8 mouse cellular contexts compared by ENCODE assay signal in the genomic region with DNA sequence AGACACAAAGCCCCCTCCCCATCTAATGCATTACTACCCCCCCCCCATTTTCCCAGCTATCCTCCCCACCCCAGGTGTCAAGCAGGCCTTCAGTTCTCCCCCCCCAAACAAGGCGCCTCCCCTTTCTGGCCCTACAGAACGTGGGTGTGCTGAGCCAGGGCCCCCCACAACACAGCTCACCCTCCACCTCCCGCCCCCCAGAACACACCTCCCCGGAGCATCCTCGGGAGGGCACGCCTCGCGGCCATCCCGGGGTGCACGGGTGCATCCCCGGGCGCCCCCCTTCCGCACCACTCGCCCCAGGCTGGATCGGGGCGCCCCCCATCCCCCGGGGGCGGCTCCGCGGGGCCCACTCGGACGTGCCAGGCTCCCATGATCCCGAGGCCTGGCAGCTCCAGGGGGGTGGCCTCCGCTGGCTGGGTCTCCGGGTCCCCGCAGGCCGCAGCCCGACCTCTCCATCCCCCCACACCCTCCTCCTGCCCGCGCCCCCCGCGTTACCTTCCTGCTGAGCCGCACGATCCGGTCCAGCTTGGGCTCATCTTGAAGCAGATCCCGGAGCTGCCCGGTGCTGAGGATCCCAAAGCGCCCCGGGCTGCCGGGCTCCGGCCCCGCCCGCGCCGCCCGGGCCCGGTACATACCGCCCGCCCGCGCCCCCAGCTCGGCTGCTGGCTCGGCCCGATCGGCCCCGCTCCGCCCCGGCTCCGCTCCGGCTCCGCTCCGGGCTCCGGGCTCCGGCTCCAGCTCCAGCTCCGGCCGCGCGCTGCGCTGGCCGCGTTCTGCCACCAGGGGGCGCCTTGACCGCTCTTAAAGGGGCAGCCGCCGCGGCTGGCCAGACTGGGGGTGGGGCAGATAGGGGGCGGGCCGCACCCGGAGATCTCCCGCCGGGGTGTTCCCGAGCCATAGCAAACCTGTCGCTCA. TPM values are rescaled to one million over a fixed set of nuclear protein-coding genes. Genes with fewer than 3 reads are reported as not detected.
A peak's percentile ranks its signal among the peaks of the same experiment; 100 is the strongest.
DNase-seq lines count a peak whose midpoint lies in the region; ATAC-seq lines count a peak whose summit lies in the region.

Gene Vps37d, minus strand, starts transcription at position 703 of the 918 bp plus-strand sequence.

- peak; percentile 85 for DNase-seq in R1 (ENCODE audit: low read depth, low spot score)
- DNase-seq in cerebellum, postnatal 25 days, result peak; percentile 98 to 99
- peak; percentile 93 to 94 for DNase-seq in frontal cortex, postnatal 36 days (ENCODE audit: low spot score in 2 of 2)
- DNase-seq in left cerebral cortex, adult 18-20 months (ENCODE audit: low spot score in 2 of 2), result peak; percentile 94 to 97
- peak; percentile 92 for DNase-seq in right cerebral cortex, adult 18-20 months
- peak; percentile 83 for DNase-seq in urinary bladder, postnatal 10 days (ENCODE audit: low spot score)

- H3K9ac ChIP-seq in hindbrain, embryonic 16.5 days (ENCODE audit: low read depth, low read length), result peak within 1 kb of the TSS; percentile 87

- H3K27ac ChIP-seq in hindbrain, embryonic 16.5 days (ENCODE audit: low read depth, low read length), result peak within 1 kb of the TSS; percentile 95
- no peak within 1 kb of the TSS for H3K27ac ChIP-seq in macrophage

- peaks cover 2% of the 10 kb centered on the region; the same call in 1 of the 2 replicates for H3K36me3 ChIP-seq in hindbrain, embryonic 16.5 days (ENCODE audit: control insufficient read depth, insufficient read depth, low read length)
- H3K36me3 ChIP-seq in macrophage (ENCODE audit: inconsistent target), result no peaks in the 10 kb centered on the region

- H3K27me3 ChIP-seq in hindbrain, embryonic 16.5 days (replicated peaks; ENCODE audit: control insufficient read depth, insufficient read depth, low read length), result no peaks in the 10 kb centered on the region

- under 1% methylated on average over 56 of the region's 83 CpGs for WGBS in hindbrain, embryonic 16.5 days
- 1% methylated on average over 69 of the region's 83 CpGs for WGBS in macrophage (ENCODE audit: missing documents)

- no peaks in the 10 kb centered on the region for H3K79me2 ChIP-seq in macrophage (ENCODE audit: inconsistent target)

- peak within 1 kb of the TSS; percentile 64 for H3K4me3 ChIP-seq in hindbrain, embryonic 16.5 days (ENCODE audit: low read length)
- peak within 1 kb of the TSS; percentile 8; the same call in 1 of the 2 replicates for H3K4me3 ChIP-seq in macrophage (ENCODE audit: inconsistent target)

- H3K9me3 ChIP-seq in hindbrain, embryonic 16.5 days (ENCODE audit: control insufficient read depth, low read length), result no peaks in the 10 kb centered on the region

- H3K4me1 ChIP-seq in hindbrain, embryonic 16.5 days (ENCODE audit: control insufficient read depth, insufficient read depth, low read depth, low read length), result peaks cover 14% of the 10 kb centered on the region

- ATAC-seq in hindbrain, embryonic 16.5 days, result peak; percentile 91

- H3K4me2 ChIP-seq in hindbrain, embryonic 16.5 days (ENCODE audit: low read length), result peak within 1 kb of the TSS; percentile 80

RNA-seq across cellular contexts. Expression of gene Vps37d, which starts in this region (rescaled TPM):
- polyA plus RNA-seq in hindbrain, embryonic 16.5 days (2015; fragmentation: Nextera tagmentation; extraction: Ambion mirVana), result 29.4 and 29.8 TPM in 2 replicates
- total RNA-seq in left cerebral cortex, adult 18-20 months (2021), result 10 to 100 TPM; 30.8 to 32.9 TPM
- under 1 TPM in 1 of 26 experiments, not detected in 25; 0.89 TPM for total RNA-seq in macrophage (2018; cell fraction: chromatin; rRNA removed)
- under 1 TPM in 7 of 26 experiments, not detected in 19; 0.13 to 0.24 (median 0.14) TPM for total RNA-seq in macrophage (2018; cell fraction: cytosol; rRNA removed)
- not detected for total RNA-seq in macrophage (2018; cell fraction: nucleus; rRNA removed)
- 0.22 TPM in 1 of 3 replicates, not detected in the others for polyA plus RNA-seq in macrophage (2018)

Comparison
In these comparisons a context has a peak if more than half of its experiments do, and no peak if none do; other contexts are left out.
1. RNA of gene Vps37d (polyA plus RNA-seq): 29.4 to 29.8 TPM in hindbrain, embryonic 16.5 days; 0.22 TPM in macrophage; every median in the first group is over 10 times any median in the second.
2. Peak in every context shown above with its lines, with median percentiles within 50 percentile points of each other: DNase-seq.